Mouse (Mus musculus) ES-E14 (cell line): ENCODE results near the gene Nid1.

Experiments
- HCFC1 ChIP-seq: IDR thresholded peaks from 2 replicates; pipeline ENCODE4 v1.6.1; 2012; ENCODE audit warnings: low read length, inconsistent platforms, borderline replicate concordance; ENCODE audit not compliant: insufficient read depth
- MAFK ChIP-seq: IDR thresholded peaks from 2 replicates; pipeline ENCODE4 v1.6.1; 2014; ENCODE audit warnings: mild to moderate bottlenecking, low read depth, low read length, inconsistent platforms; ENCODE audit not compliant: insufficient read depth
- ZNF384 ChIP-seq: IDR thresholded peaks from 2 replicates; pipeline ENCODE4 v1.6.1; 2012; ENCODE audit warnings: low read depth, low read length, inconsistent platforms

- TF ChIP-seq MAFK (no peak), HCFC1 (no peak), ZNF384 (no peak)
These were observed 109.4 kb downstream of the Nid1 start for GRCm38 (mm10) chr13:13546792-13547191.
